Mouse (Mus musculus) cerebellum, postnatal 25 days (tissue): Measurements from ENCODE around the gene Gan.

Experiments used
- DNase-seq, 2 experiments: peaks; one replicate each; pipeline ENCODE4 v3.0.0; 2021; ENCODE audit warnings: mixed read lengths in 2 of 2

Gene Gan

GRCm38 (mm10) chr8:117159031-117159430 is 1.1 kb downstream of the Gan start:
- no peak for DNase-seq

- no peak for DNase-seq
These were observed 7.0 kb downstream of the Gan start for GRCm38 (mm10) chr8:117164912-117165311.

DNA sequence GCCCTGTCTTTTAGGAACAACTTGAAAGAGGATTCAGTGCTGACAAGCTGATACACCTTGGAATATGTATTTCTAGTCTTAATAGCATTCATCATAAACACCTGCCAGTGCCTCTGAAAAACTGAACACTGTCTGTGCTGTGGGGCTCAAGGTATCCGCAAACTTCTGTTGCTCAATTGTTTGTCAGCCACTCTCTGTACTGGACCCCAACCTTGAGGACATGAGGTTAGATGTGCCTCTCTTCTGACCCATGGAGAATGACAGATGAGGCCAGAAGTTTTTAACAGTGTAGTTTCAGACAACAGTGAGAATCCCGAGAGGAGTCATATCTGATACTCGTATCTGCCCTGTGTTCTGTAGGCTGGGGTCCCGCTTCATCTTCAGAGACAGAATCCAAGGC is 7.6 kb downstream of the Gan start:
- DNase-seq, result no peak

DNA sequence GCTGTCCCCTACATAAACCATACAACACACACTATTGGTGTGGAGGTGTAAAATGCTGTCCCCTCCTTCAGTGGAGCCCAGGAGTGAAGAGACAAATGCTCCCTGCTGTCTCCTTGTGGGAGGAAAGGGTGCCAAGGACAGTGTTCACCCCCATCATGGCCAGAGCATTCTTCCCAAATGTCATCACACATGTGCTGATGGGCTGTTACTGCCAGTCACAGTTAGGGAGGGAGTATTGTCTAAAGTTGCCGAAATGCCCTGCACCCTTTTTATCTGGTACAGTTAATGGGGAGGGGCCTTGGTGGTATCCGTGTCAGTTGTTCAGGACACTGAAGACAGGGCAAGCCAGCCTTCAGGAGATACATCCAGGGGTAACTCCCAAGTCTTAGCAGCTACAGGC is 8.6 kb downstream of the Gan start:
- no peak for DNase-seq

DNA sequence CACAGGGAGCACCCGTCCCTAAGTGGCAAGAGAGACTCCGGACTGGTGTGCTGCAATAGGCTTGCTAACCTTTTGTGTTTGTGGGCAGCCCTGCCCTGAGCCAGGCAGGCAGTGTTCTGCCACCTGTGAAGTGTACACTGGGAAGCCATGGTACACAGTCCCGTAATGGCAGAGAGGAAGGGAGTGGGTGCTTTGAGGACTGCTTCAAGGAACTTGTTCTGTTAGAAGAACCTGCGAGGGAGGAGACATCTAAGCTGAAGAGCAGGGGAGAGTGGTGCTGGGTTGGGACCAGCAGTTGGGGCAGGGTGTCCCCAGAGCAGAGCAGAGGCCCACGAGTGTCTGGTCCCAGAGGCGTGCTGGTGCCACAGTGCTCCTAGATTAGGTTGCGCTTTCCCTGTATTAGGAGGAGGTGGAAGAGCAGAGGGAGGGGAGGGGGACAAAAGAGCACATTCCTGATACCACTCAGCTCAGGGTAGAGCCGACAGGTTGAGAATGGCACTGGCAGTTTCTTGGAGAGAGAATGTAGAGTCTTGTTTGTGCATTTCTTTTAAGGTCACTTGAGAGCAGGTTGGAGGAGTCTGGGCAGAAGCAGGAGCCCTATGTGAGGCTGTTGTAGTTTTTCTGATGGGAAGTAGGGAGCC is 9.4 kb downstream of the Gan start:
- no peak for DNase-seq

- no peak for DNase-seq
These were observed 10.4 kb downstream of the Gan start for GRCm38 (mm10) chr8:117168378-117168777.

DNA sequence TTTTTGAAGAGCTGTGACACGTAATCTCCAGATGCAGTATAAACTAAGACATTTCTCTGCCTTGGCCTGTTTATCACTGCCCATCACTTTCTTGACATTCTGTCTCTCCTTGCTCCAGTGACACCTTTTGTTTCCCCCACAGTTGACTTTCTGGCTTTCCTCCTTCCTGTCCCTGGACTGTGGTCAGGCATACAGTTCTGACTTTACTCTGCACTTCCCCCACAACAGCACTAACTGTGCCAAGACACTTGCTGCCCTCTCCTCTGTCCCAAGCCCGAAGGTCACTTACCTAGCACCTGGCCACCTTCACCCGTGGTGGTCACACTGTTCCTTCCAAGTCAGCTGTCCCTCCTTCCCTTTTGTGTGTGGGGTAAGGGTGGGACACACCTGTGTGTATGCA is 13.9 kb downstream of the Gan start:
- DNase-seq, result no peak

- DNase-seq, result peak; percentile 57 to 62
These were observed 15.0 kb downstream of the Gan start for GRCm38 (mm10) chr8:117172904-117173303.

DNA sequence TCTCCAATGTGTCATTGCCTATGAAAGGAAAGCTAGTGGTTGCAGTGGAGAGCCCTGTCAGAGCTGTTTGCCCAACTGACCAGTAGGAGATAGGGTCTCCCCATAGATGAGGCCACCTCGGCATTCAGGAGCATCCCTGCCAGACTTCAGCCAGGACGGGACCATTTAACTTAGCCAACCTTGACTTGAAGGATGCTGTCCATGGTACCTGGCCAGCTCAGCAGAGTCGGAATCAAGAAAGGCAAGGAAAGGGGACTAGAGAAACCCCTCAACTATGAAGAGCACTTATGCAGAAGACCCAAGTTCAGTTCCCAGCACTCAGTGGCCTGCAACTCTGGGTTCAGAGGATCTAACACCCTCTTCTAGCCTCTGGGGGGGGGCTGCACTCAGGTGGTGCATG is 15.8 kb downstream of the Gan start:
- no peak for DNase-seq

DNA sequence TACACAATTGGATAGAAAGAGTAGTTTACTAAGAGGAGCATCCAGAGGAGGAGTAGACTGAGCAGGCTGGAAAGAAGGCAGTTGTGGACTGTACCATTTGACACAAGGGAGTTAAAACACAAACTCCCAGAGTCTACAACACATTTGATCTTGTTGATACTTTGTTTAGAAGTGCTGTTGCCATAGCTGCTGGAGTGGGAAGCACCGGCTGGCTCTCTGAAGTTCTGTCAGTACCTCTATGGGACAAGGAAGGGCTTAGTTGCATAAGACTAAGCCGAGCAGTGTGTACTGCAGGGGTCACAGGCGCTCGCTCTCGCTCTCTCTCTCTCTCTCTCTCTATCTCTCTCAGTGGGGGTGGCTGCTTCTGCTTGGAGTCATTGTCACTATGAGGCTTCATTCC is 16.6 kb downstream of the Gan start:
- no peak for DNase-seq

DNA sequence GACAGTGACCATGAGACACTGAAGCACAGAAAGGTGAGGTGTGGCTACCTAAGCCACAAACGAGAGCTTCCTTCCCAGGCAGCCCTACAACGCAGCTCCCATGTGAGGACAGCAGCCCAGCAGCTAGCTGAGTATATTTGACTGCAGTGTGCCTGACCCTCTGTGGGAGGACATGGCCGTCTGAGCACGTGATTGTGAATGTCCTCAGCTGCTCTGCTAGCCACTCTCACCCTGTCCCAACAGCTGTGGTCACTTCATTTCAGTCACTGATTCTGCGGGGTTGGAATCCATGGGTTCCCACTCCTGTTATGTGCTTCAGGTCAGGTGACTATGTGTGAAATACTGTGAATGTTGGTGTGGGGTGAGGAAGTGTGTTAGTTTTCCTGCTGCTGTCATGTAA is 18.4 kb downstream of the Gan start:
- no peak for DNase-seq

DNA sequence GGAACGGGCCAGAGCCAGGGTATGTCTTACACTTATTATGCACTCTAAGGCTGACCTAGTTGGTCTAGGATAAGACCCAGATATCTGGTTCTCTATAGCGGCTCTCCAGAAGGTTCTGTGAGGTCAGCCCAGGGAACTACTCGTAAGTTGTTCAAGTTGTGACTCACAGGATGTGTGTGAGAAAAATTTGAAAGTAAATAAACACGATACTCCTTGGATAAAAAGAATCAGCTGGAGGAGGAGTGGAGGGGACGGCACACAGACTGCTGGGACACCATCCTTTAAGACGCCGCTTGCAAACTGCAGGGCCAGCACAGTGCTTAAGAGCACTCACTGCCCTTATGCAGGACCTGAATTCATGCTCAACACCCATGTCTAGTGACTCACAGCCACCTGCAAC is 19.3 kb downstream of the Gan start:
- no peak for DNase-seq

DNA sequence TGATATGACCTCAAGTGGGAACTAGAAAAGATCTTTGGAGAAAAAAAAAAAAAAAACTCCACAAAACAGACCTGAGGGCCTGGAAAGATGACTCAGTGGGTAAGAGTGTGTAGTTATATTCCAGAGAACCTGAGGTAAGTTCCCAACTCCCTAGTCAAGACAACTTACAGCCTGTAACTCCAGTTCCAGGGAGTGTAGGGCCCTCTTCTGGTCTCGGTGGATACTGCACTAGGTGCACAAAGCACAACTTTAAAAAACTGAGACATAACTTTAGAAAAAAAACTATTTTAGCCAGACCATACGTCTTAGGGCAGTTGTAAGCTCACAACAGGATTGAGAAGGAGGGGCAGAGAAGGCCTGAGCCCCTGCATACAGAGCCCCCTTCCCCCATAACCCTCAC is 20.1 kb downstream of the Gan start:
- no peak for DNase-seq

DNA sequence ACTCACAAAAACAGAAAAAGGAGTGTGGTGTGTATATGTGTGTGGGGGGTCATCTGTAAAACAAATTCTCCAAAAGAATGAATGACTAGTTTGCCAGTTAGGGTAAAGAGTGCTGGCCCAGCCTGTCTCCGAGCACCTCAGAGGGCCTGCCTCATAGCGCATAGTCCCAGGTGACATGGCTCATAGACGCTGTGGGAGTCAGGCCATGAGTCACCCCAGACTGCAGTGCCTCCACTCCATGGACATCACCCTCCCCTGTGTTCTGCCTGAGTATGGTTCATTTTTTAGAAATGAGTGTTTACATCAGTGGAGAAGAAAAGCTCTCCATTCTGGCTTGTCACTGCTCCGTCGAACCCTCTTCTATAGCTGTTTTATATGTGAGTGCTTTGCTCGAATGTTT is 20.7 kb downstream of the Gan start:
- no peak for DNase-seq

DNA sequence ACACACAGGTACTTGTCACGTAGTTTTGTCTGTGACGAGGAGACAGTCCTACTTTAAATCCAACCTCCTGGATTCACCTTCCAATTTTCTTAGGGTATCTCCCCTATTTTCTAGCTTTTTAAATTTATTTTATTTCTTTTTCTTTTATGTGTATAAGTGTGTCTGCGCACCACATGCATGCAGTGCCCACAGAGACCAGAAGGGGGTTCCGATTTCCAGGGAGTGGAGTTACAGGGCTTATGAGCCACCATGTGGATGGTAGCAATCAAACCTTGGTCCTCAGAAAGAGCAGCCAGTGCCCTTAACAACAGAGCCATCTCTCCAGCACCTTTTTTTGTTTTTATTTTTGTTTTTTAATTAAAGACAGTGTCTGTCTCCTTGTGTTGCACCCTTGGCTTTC is 24.8 kb downstream of the Gan start:
- no peak for DNase-seq

GRCm38 (mm10) chr8:117183664-117184377 is 25.9 kb downstream of the Gan start:
- no peak for DNase-seq

GRCm38 (mm10) chr8:117194355-117194754 is 36.4 kb downstream of the Gan start:
- no peak for DNase-seq

- no peak for DNase-seq
These were observed 38.7 kb downstream of the Gan start for GRCm38 (mm10) chr8:117196593-117196992.

DNA sequence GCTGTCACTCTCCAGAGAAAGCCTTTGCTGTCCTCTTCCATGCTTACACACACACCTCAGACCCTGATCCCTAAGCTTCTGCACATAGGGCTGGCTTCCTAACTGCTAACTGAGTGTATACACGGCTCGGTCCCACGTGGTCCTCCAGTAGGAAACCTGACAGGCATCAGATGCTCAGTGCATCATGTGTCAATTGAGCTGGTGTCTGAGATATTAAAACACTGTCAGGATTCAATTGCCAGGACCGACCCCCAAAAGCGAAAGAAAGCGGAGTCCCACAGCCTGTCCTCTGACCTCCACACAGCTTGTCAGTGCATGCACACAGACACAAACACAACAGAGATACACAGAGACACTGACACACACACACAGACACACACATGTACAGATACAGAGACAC is 39.6 kb downstream of the Gan start:
- DNase-seq, result no peak

DNA sequence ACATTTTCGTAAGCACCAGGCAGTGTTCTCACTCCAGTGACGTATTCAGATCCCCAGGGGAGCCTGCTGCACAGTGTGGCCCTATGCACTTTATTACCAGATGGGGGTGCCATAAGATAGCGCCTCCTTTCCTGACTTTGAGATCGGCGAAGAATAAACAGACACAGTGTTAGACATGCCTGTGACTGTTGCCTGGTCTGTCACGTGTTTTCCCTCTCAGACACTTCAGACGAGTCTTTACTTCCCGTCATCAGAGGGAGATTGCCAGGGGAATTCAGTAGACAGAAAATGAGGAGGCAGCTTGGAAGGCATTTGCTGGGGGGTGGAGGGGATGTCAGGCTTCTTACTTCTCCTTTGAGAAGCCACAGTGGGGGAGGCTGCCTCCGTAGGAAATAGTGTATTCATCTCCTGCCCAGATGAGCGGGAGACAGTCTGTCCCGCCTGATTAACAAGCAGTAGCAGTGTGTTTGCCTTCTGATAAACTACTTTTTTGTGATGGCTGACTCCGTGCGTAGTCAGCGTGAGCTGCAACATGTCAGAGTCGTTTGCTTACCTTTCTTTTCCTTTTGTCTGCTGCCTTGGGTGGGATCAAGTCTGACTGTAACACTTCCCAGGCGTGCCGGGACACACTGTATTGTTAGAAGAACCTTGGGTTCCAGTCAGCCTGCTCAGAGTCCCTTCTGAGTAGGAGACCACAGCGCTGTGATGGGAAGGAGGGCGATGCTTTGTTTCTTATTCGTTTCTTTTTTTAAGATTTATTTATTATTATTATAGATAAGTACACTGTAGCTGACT is 40.4 kb downstream of the Gan start:
- DNase-seq, result no peak

DNA sequence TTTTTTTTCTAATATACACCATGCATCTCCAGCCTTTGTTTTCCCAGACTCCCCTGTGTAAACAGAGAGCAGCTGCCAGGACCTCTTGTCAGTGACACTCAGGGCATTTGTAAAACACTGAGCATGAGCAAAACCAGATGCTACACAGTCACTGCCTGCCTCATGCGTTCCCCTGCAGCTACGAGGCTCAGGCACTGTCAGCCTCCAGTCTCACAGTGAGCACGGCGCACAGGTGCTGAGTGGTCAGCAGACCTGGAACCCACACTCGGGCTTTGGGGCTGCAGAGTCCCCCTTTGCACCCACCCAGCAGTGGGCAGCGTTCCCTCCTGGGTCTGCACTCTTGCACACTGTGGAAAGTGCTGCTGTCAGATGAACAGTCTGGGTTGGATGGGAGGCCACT is 41.7 kb downstream of the Gan start:
- DNase-seq, result no peak

- DNase-seq, result no peak
These were observed 42.4 kb downstream of the Gan start for GRCm38 (mm10) chr8:117200346-117200745.

- no peak for DNase-seq
These were observed 42.9 kb downstream of the Gan start for GRCm38 (mm10) chr8:117200803-117201202.
